In genomic region chr19:3912337-3913204, GRCm38 (mm10) we compare ENCODE assay signal across 8 mouse cellular contexts. TPM values are rescaled to one million over a fixed set of nuclear protein-coding genes. Genes with fewer than 3 reads are reported as not detected.
DNase-seq lines count a peak whose midpoint lies in the region; ATAC-seq and TF ChIP-seq lines count a peak whose summit lies in the region.

Ndufs8 (minus strand) TSS chr19:3912774.

- no peaks in the 10 kb centered on the region for H3K9me3 ChIP-seq in kidney, embryonic 14.5 days (ENCODE audit: control insufficient read depth, low read length)
- no peaks in the 10 kb centered on the region for H3K9me3 ChIP-seq in limb, embryonic 15.5 days

- WGBS in kidney, embryonic 14.5 days = 0% methylated on average over 43 of the region's 43 CpGs
- WGBS in limb, embryonic 15.5 days = under 1% methylated on average over 43 of the region's 43 CpGs

- H3K4me1 ChIP-seq in bone marrow macrophage, adult 2 months (ENCODE audit: control insufficient read depth, insufficient read depth, low read length) = peaks cover 63% of the 10 kb centered on the region
- peaks cover 2% of the 10 kb centered on the region; the same call in 1 of the 2 replicates for H3K4me1 ChIP-seq in embryonic fibroblast, embryonic 13.5 days (ENCODE audit: control insufficient read depth, insufficient read depth, low read length)
- H3K4me1 ChIP-seq in kidney, embryonic 14.5 days (ENCODE audit: control insufficient read depth, insufficient read depth, low read length) = peaks cover 17% of the 10 kb centered on the region
- H3K4me1 ChIP-seq in limb, embryonic 15.5 days = peaks cover 31% of the 10 kb centered on the region

- peak; percentile 97 for DNase-seq in A20 (ENCODE audit: low read depth, low spot score)
- DNase-seq in heart, adult 9 months (ENCODE audit: low spot score in 2 of 2) = peak; percentile 98 to 99
- peak; percentile 88 to 92 for DNase-seq in monocyte, adult 2 months (ENCODE audit: low read depth in 1 of 2, low spot score in 2 of 2)
- peak; percentile 96 to 98 for DNase-seq in spleen, postnatal 36 days (ENCODE audit: low spot score in 2 of 2)

- peak; percentile 38; the same call in 1 of the 2 replicates for TF ChIP-seq POLR2A in bone marrow macrophage, adult 2 months (IDR thresholded peaks at IDR 0.05; ENCODE audit: borderline replicate concordance, low read depth, low read length)
- peak; percentile 89 for TF ChIP-seq POLR2A in embryonic fibroblast, embryonic 13.5 days (IDR thresholded peaks at IDR 0.05; ENCODE audit: low read depth, low read length)

- TF ChIP-seq CTCF in bone marrow macrophage, adult 2 months (IDR thresholded peaks at IDR 0.05; ENCODE audit: low read depth, low read length) = no peak
- no peak for TF ChIP-seq CTCF in embryonic fibroblast, embryonic 13.5 days (IDR thresholded peaks at IDR 0.05; ENCODE audit: borderline replicate concordance, insufficient read depth, low read length)

- H3K9ac ChIP-seq in kidney, embryonic 14.5 days (ENCODE audit: low read depth, low read length) = peak within 1 kb of the TSS; percentile 68
- peak within 1 kb of the TSS; percentile 51 for H3K9ac ChIP-seq in limb, embryonic 15.5 days

- H3K27ac ChIP-seq in bone marrow macrophage, adult 2 months (ENCODE audit: insufficient read depth, low read depth, low read length) = peak within 1 kb of the TSS; percentile 99
- peak within 1 kb of the TSS; percentile 51 for H3K27ac ChIP-seq in embryonic fibroblast, embryonic 13.5 days (ENCODE audit: insufficient read depth, low read length)
- peak within 1 kb of the TSS; percentile 74 for H3K27ac ChIP-seq in kidney, embryonic 14.5 days (ENCODE audit: low read depth, low read length)
- peak within 1 kb of the TSS; percentile 84 for H3K27ac ChIP-seq in limb, embryonic 15.5 days

- H3K4me2 ChIP-seq in kidney, embryonic 14.5 days (replicated peaks; ENCODE audit: low read depth, low read length) = peak within 1 kb of the TSS; percentile 80
- H3K4me2 ChIP-seq in limb, embryonic 15.5 days = peak within 1 kb of the TSS; percentile 59

- ATAC-seq in kidney, embryonic 14.5 days (ENCODE audit: low FRiP score, low TSS enrichment) = peak; percentile 97
- ATAC-seq in limb, embryonic 15.5 days (ENCODE audit: insufficient number of reproducible peaks, low FRiP score, low TSS enrichment, low read depth) = peak; percentile 95

- H3K27me3 ChIP-seq in kidney, embryonic 14.5 days (ENCODE audit: control insufficient read depth, insufficient read depth, low read length) = no peaks in the 10 kb centered on the region
- no peaks in the 10 kb centered on the region for H3K27me3 ChIP-seq in limb, embryonic 15.5 days

- H3K4me3 ChIP-seq in bone marrow macrophage, adult 2 months (ENCODE audit: insufficient read depth, low read length) = peak within 1 kb of the TSS; percentile 76
- peak within 1 kb of the TSS; percentile 78 for H3K4me3 ChIP-seq in embryonic fibroblast, embryonic 13.5 days (ENCODE audit: insufficient read depth, low read length)
- peak within 1 kb of the TSS; percentile 73 for H3K4me3 ChIP-seq in kidney, embryonic 14.5 days (ENCODE audit: low read length)
- H3K4me3 ChIP-seq in limb, embryonic 15.5 days = peak within 1 kb of the TSS; percentile 66

- peaks cover 31% of the 10 kb centered on the region for H3K36me3 ChIP-seq in kidney, embryonic 14.5 days (ENCODE audit: control insufficient read depth, insufficient read depth, low read length)
- peaks cover 34% of the 10 kb centered on the region for H3K36me3 ChIP-seq in limb, embryonic 15.5 days

RNA-seq across cellular contexts. Expression of gene Ndufs8, which starts in this region (rescaled TPM):
- 80.5 and 85.1 TPM in 2 replicates for polyA plus RNA-seq in bone marrow macrophage, adult 2 months (2012; ENCODE audit: insufficient read depth, insufficient read length, missing spikeins)
- 97.0 and 108 TPM in 2 replicates for polyA plus RNA-seq in embryonic fibroblast, embryonic 13.5 days (2011; ENCODE audit: insufficient read length, low read depth, missing spikeins)
- 397 and 412 TPM in 2 replicates for polyA plus RNA-seq in kidney, embryonic 14.5 days (2014; fragmentation: Nextera tagmentation; extraction: Ambion mirVana)
- 244 and 254 TPM in 2 replicates for polyA plus RNA-seq in limb, embryonic 15.5 days (2015; fragmentation: Nextera tagmentation; extraction: Ambion mirVana)

Comparison
In these comparisons a context has a peak if more than half of its experiments do, and no peak if none do; other contexts are left out.
1. Peak in every context shown above with its lines: DNase-seq, ATAC-seq, H3K4me3 ChIP-seq and H3K27ac ChIP-seq.